Mouse (Mus musculus): ENCODE data around the gene Robo2.
"Not testable (repeated sequence)": the region's sequence is repeated elsewhere in the genome, so short reads cannot be mapped to it uniquely, and the experiment has no call there.

Robo2 gene

GRCm38 (mm10) chr16:74084188-74084587, 327.4 kb downstream of the Robo2 start:
- DNase-seq (ENCODE audit: extremely low read depth, low read depth): no peak

- no peak for DNase-seq (ENCODE audit: extremely low read depth, low read depth)
Measured at GRCm38 (mm10) chr16:74072671-74073070, 339.0 kb downstream of the Robo2 start.

- DNase-seq (ENCODE audit: extremely low read depth, low read depth): no peak
Measured at GRCm38 (mm10) chr16:74070628-74071027, 341.0 kb downstream of the Robo2 start.

GRCm38 (mm10) chr16:74065958-74066357, 345.7 kb downstream of the Robo2 start:
- no peak for DNase-seq (ENCODE audit: extremely low read depth, low read depth)

- no peak for DNase-seq (ENCODE audit: extremely low read depth, low read depth)
Measured at GRCm38 (mm10) chr16:74061951-74062350, 349.7 kb downstream of the Robo2 start.

GRCm38 (mm10) chr16:74061479-74061878, 350.1 kb downstream of the Robo2 start:
- no peak for DNase-seq (ENCODE audit: extremely low read depth, low read depth)

GRCm38 (mm10) chr16:74056886-74057285, 354.7 kb downstream of the Robo2 start:
- no peak for DNase-seq (ENCODE audit: extremely low read depth, low read depth)

- DNase-seq (ENCODE audit: extremely low read depth, low read depth): no peak
Measured at GRCm38 (mm10) chr16:74056210-74056609, 355.4 kb downstream of the Robo2 start.

GRCm38 (mm10) chr16:74055061-74055751, 356.4 kb downstream of the Robo2 start:
- DNase-seq (ENCODE audit: extremely low read depth, low read depth): no peak

- no peak for DNase-seq (ENCODE audit: extremely low read depth, low read depth)
Measured at GRCm38 (mm10) chr16:74049467-74049866, 362.2 kb downstream of the Robo2 start.

GRCm38 (mm10) chr16:74048980-74049379, 362.6 kb downstream of the Robo2 start:
- no peak for DNase-seq (ENCODE audit: extremely low read depth, low read depth)

- DNase-seq (ENCODE audit: extremely low read depth, low read depth): no peak
Measured at GRCm38 (mm10) chr16:74047232-74047631, 364.4 kb downstream of the Robo2 start.

GRCm38 (mm10) chr16:74040797-74041196, 370.8 kb downstream of the Robo2 start:
- not testable (repeated sequence) for DNase-seq (ENCODE audit: extremely low read depth, low read depth)

- no peak for DNase-seq (ENCODE audit: extremely low read depth, low read depth)
Measured at GRCm38 (mm10) chr16:74027822-74028221, 383.8 kb downstream of the Robo2 start.

- no peak for DNase-seq (ENCODE audit: extremely low read depth, low read depth)
Measured at GRCm38 (mm10) chr16:74022281-74022978, 389.2 kb downstream of the Robo2 start.

- no peak for DNase-seq (ENCODE audit: extremely low read depth, low read depth)
Measured at GRCm38 (mm10) chr16:74005767-74006166, 405.9 kb downstream of the Robo2 start.

- no peak for DNase-seq (ENCODE audit: extremely low read depth, low read depth)
Measured at GRCm38 (mm10) chr16:74001331-74001730, 410.3 kb downstream of the Robo2 start.

- DNase-seq (ENCODE audit: extremely low read depth, low read depth): no peak
Measured at GRCm38 (mm10) chr16:73991212-73991611, 420.4 kb downstream of the Robo2 start.

- DNase-seq (ENCODE audit: extremely low read depth, low read depth): no peak
Measured at GRCm38 (mm10) chr16:73969573-73969972, 442.1 kb downstream of the Robo2 start.

- no peak for DNase-seq (ENCODE audit: extremely low read depth, low read depth)
Measured at GRCm38 (mm10) chr16:73964366-73964926, 447.2 kb downstream of the Robo2 start.

- DNase-seq (ENCODE audit: extremely low read depth, low read depth): no peak
Measured at GRCm38 (mm10) chr16:73959479-73959970, 452.1 kb downstream of the Robo2 start.

- no peak for DNase-seq (ENCODE audit: extremely low read depth, low read depth)
Measured at GRCm38 (mm10) chr16:73958524-73958846, 453.1 kb downstream of the Robo2 start.
